Mouse (Mus musculus) spleen, adult 2 months (tissue): ENCODE measurements around the gene Pitpnm2. TPM values are rescaled to one million over a fixed set of nuclear protein-coding genes. Genes with fewer than 3 reads are reported as not detected.

Source experiments
- DNase-seq, 2 experiments: peaks; one replicate each; pipeline versions ENCODE4 v3.0.0 to v3.0.0-alpha.2; 2012 to 2021; ENCODE audit warnings: low spot score in 2 of 2, low read depth in 1 of 2
- H3K27ac ChIP-seq: fragments of 200-500 bp; 2 replicates; pipeline ENCODE4 v1.5.1; 2012; ENCODE audit warnings: low read length, inconsistent platforms; ENCODE audit not compliant: insufficient read depth
- H3K27me3 ChIP-seq: fragments of 200-500 bp; 2 replicates; pipeline ENCODE4 v1.6.1; 2012; ENCODE audit warnings: mild to moderate bottlenecking, moderate library complexity, low read length, inconsistent platforms; ENCODE audit not compliant: control insufficient read depth, insufficient read depth
- H3K36me3 ChIP-seq: fragments of 200-500 bp; 2 replicates; pipeline ENCODE4 v1.6.1; 2012; ENCODE audit warnings: mild to moderate bottlenecking, low read length, inconsistent platforms; ENCODE audit not compliant: control insufficient read depth, insufficient read depth
- H3K4me1 ChIP-seq: fragments of 200-500 bp; 2 replicates; pipeline ENCODE4 v1.6.1; 2011; ENCODE audit warnings: inconsistent platforms; ENCODE audit not compliant: control insufficient read depth, insufficient read depth, insufficient read length
- H3K4me3 ChIP-seq: fragments of 200-500 bp; 2 replicates; pipeline ENCODE4 v1.5.1; 2011; ENCODE audit warnings: mild to moderate bottlenecking, inconsistent platforms; ENCODE audit not compliant: insufficient read depth, insufficient read length; ENCODE audit errors: extremely low read depth
- CTCF ChIP-seq: fragments of 200-500 bp; IDR thresholded peaks from 2 replicates; pipeline ENCODE4 v1.5.1; 2011; ENCODE audit warnings: mild to moderate bottlenecking, inconsistent platforms; ENCODE audit not compliant: insufficient read depth, insufficient read length, insufficient replicate concordance; ENCODE audit errors: extremely low read depth
- POLR2A ChIP-seq: fragments of 200-500 bp; IDR thresholded peaks from 2 replicates; pipeline ENCODE4 v1.6.1; 2011; ENCODE audit warnings: low read depth, low read length, inconsistent platforms
- WGBS: fragments of 180-500 bp; shearing (Covaris S2); methylation state at CpG from one replicate; pipeline ENCODE4 v1.1.7; 2018; 5-methylcytosine and 5-hydroxymethylcytosine counted together
- polyA plus RNA-seq: library from polyadenylated mRNA; depleted of rRNA; stranded (reverse); fragments of >200 nt; gene quantifications from 2 replicates; pipeline ENCODE4 v1.2.3, GENCODE M21; 2012

Pitpnm2 gene
- polyA plus RNA-seq, 1 experiment: 65.8 TPM

- no peaks in the 10 kb centered on the region for H3K27me3 ChIP-seq
- peaks cover 3% of the 10 kb centered on the region; the same call in 1 of the 2 replicates for H3K36me3 ChIP-seq
- WGBS: 6% methylated on average over 65 of the region's 77 CpGs
- peak overlapping the region; percentile 25; the same call in 1 of the 2 replicates for H3K27ac ChIP-seq
- H3K4me1 ChIP-seq: peaks cover 4% of the 10 kb centered on the region; the same call in 1 of the 2 replicates
- H3K4me3 ChIP-seq: peak overlapping the region; percentile 74
- DNase-seq: peak in 1 of 2 experiments; percentile 62
- TF ChIP-seq POLR2A: no peak
Observed at GRCm38 (mm10) chr5:124248845-124249613, 531 bp downstream of the Pitpnm2 start.

DNA sequence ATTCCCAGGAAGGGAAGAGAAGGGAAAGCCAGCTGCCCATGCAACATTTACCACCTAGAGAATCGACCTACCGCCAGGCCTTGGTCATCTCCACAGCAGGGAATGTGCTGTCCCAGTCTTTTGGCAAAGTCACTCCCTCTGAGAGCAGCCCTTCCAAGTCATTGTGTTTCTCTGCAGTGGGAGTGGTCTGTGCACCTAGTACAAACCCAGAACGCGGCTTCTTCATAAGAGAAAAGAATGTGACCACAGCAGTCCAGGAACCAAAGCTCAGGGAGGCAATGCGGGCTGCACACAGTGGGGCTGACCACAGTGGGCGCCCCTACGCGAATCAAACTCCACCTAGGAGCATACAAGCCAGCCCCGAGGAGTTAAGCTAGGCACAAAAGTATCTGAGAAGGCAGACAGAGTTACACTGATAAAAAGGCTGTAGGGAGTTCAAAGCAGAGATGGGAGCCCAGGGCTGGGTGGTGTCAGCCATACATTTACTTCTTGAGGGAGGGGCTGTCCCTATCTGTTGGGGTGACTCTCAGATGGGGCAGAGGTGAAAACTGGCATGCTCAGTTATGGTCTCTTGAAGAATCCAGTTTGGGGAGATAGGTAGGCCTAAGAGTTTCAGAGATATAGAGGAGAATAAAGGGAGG, 1.5 kb downstream of the Pitpnm2 start:
- Histone ChIP-seq H3K4me1 (peaks cover 4% of the 10 kb centered on the region; the same call in 1 of the 2 replicates), H3K4me3 (no peak overlapping the region), H3K27ac (peak overlapping the region; percentile 32; the same call in 1 of the 2 replicates), H3K36me3 (peaks cover 2% of the 10 kb centered on the region; the same call in 1 of the 2 replicates), H3K27me3 (no peaks in the 10 kb centered on the region)
- 65% methylated on average over 9 of the region's 9 CpGs for WGBS
- DNase-seq: no peak
- TF ChIP-seq POLR2A (no peak), CTCF (no peak)

GRCm38 (mm10) chr5:124247296-124247695, 2.3 kb downstream of the Pitpnm2 start:
- WGBS: 85% methylated on average over 7 of the region's 7 CpGs
- no peak for DNase-seq
- TF ChIP-seq CTCF (no peak), POLR2A (no peak)
- H3K36me3 ChIP-seq: peaks cover 2% of the 10 kb centered on the region; the same call in 1 of the 2 replicates
- H3K4me3 ChIP-seq: no peak overlapping the region
- H3K4me1 ChIP-seq: peaks cover 5% of the 10 kb centered on the region; the same call in 1 of the 2 replicates
- no peak overlapping the region for H3K27ac ChIP-seq
- H3K27me3 ChIP-seq: no peaks in the 10 kb centered on the region

DNA sequence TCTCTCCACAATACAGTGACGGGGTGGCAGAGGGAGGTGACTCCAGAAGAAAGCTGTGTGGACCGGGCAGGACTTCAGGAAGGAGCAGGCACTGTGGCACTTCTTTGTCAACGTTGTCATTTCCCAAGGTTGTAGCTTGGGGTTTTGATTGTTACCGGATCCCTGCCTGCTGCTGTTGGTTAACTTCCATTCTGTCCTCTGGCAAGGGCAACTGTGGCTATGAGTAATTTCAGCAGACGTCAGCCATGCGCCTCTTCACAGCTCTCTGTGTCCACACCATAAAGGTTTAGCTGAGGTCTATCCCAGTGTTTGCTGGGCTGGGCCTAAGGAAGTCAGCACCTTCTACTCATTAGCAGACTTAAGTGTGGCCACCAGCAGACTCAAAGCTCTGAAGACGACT, 4.7 kb downstream of the Pitpnm2 start:
- Histone ChIP-seq H3K4me3 (no peak overlapping the region), H3K4me1 (peaks cover 14% of the 10 kb centered on the region; the same call in 1 of the 2 replicates), H3K27ac (no peak overlapping the region), H3K27me3 (no peaks in the 10 kb centered on the region), H3K36me3 (peaks cover 2% of the 10 kb centered on the region; the same call in 1 of the 2 replicates)
- no peak for TF ChIP-seq CTCF
- no peak for TF ChIP-seq POLR2A
- 92% methylated on average over 7 of the region's 7 CpGs for WGBS
- no peak for DNase-seq

DNA sequence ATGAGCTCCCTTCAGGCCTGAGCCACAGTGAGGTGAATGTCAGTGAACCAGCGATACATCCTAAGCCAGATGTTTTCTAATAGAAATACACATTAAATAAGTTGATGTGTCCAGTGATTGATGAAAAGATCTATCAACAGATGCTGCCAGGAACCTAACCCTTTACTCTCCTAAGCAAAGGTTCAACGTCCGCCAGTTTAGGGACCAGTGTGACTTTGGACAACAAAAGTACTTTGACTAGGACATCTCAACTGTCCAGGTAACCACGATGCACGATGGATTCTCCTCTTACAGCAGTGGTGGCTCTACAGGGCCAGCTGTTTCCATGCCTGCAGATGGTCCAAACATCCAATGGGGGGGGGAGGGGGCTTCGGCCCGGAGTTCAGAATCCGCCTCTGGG, 5.1 kb downstream of the Pitpnm2 start:
- WGBS: 96% methylated on average over 8 of the region's 8 CpGs
- TF ChIP-seq POLR2A: no peak
- no peak for TF ChIP-seq CTCF
- Histone ChIP-seq H3K4me1 (peaks cover 14% of the 10 kb centered on the region; the same call in 1 of the 2 replicates), H3K27ac (no peak overlapping the region), H3K27me3 (no peaks in the 10 kb centered on the region), H3K4me3 (no peak overlapping the region), H3K36me3 (peaks cover 2% of the 10 kb centered on the region; the same call in 1 of the 2 replicates)
- no peak for DNase-seq

- WGBS: 94% methylated on average over 9 of the region's 9 CpGs
- H3K36me3 ChIP-seq: peaks cover 2% of the 10 kb centered on the region; the same call in 1 of the 2 replicates
- H3K4me1 ChIP-seq: peaks cover 14% of the 10 kb centered on the region; the same call in 1 of the 2 replicates
- no peak overlapping the region for H3K27ac ChIP-seq
- no peak overlapping the region for H3K4me3 ChIP-seq
- TF ChIP-seq CTCF (no peak), POLR2A (no peak)
- DNase-seq: no peak
- no peaks in the 10 kb centered on the region for H3K27me3 ChIP-seq
Observed at GRCm38 (mm10) chr5:124243236-124243901, 6.2 kb downstream of the Pitpnm2 start.
